Mouse (Mus musculus) lung, adult 2 months (tissue): ENCODE results near the gene 4930404N11Rik.

Source experiments
- CTCF ChIP-seq: fragments of 200-500 bp; IDR thresholded peaks from 2 replicates; pipeline ENCODE4 v1.5.1; 2011; ENCODE audit warnings: mild to moderate bottlenecking, low read length, control low read depth; ENCODE audit not compliant: insufficient read depth
- POLR2A ChIP-seq: fragments of 200-500 bp; IDR thresholded peaks from 2 replicates; pipeline ENCODE4 v1.6.1; 2011; ENCODE audit warnings: low read depth, mild to moderate bottlenecking, control low read depth, low read length, borderline replicate concordance; ENCODE audit errors: extremely low read depth

DNA sequence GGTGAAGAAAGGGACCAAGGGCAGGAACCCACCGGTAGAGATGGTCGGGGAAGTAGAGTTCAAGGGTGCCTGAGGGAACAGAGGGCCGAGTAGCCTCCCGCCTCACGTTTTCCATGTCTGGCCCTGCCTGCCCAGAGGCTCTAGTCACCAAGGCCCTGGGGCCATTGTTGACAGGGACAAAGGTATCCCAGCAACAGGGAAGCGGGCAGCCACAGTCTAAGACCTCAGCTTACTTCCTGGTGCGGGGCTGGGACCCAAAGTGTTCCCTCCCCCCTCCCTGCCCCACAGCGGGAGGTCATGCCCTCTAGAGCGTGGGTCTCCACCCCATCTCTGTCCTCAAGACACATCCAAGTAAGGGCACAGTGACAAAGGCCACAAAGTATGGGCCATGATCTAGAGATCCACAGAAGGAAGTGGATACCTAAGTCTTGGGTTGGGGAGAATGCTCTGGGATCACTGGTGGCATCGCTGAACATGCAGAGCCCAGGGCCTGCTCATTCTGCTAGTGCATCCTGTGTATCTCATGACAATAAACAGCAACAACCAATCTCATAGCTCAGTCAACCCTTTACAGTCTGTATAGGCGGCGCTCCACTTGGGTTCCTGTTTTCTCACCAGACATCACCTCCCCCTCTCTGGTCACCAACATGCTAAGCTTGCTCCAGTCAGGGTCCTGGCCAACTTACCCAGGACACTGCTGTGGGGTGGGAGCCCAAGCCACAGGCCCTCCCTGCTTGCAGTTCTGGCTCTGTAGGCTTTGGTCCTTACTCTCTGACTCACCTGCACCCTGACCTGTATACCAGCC lies at the start of gene 4930404N11Rik:
- no peak for TF ChIP-seq CTCF
- TF ChIP-seq POLR2A = peak; percentile 42; the same call in 1 of the 2 replicates
